Mouse (Mus musculus): ENCODE data around the gene Myo16. TPM values are rescaled to one million over a fixed set of nuclear protein-coding genes. Genes with fewer than 3 reads are reported as not detected.

Gene Myo16
- polyA plus RNA-seq, 1 experiment from 2014 or later = 0.17 TPM

DNA sequence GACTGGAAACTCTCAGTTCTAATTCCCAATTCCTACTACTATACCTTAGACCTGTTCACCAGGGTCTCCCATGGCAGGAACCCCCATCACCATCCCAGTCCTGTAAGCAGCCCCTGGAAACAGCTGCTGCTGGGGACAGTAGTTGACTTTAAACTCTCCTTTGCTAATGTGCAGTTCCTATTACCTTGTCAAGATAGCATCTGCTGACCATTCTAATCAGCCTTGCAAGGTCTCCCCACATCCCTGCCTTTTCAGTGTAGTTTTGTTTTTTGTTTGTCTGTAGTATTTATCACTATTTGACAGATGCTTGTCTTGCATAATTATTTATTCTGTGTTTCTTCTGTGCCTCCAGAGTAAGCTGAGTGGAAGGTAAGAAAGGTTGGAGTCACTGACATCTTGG lies 487.6 kb downstream of the Myo16 start:
- no peak overlapping the region for H3K4me3 ChIP-seq (ENCODE audit: low read depth, low read length)
- H3K9me3 ChIP-seq (ENCODE audit: control insufficient read depth, low read length) = no peaks in the 10 kb centered on the region
- H3K4me1 ChIP-seq (ENCODE audit: control insufficient read depth, insufficient read depth, low read length) = no peaks in the 10 kb centered on the region
- no peaks in the 10 kb centered on the region for H3K36me3 ChIP-seq (ENCODE audit: control insufficient read depth, insufficient read depth, low read length)
- no peak for ATAC-seq (ENCODE audit: insufficient number of reproducible peaks, low FRiP score, low TSS enrichment, low read depth)
- H3K27ac ChIP-seq (replicated peaks; ENCODE audit: low read depth, low read length) = no peak overlapping the region
- no peaks in the 10 kb centered on the region for H3K27me3 ChIP-seq (ENCODE audit: control insufficient read depth, insufficient read depth, low read length)
- H3K4me2 ChIP-seq (ENCODE audit: low read depth, severe bottlenecking) = no peak overlapping the region
- no peak for DNase-seq (ENCODE audit: low spot score)
- no peak overlapping the region for H3K9ac ChIP-seq (ENCODE audit: low read length)

GRCm38 (mm10) chr8:10643244-10643643 lies 489.5 kb downstream of the Myo16 start:
- no peak overlapping the region for H3K9ac ChIP-seq (ENCODE audit: low read length)
- H3K36me3 ChIP-seq (ENCODE audit: control insufficient read depth, insufficient read depth, low read length) = no peaks in the 10 kb centered on the region
- ATAC-seq (ENCODE audit: insufficient number of reproducible peaks, low FRiP score, low TSS enrichment, low read depth) (no peak), DNase-seq (ENCODE audit: low spot score) (no peak)
- H3K4me1 ChIP-seq (ENCODE audit: control insufficient read depth, insufficient read depth, low read length) = no peaks in the 10 kb centered on the region
- H3K9me3 ChIP-seq (ENCODE audit: control insufficient read depth, low read length) = no peaks in the 10 kb centered on the region
- no peak overlapping the region for H3K4me3 ChIP-seq (ENCODE audit: low read depth, low read length)
- 89% methylated on average over 4 of the region's 4 CpGs for WGBS
- H3K27ac ChIP-seq (replicated peaks; ENCODE audit: low read depth, low read length) = no peak overlapping the region
- no peaks in the 10 kb centered on the region for H3K27me3 ChIP-seq (ENCODE audit: control insufficient read depth, insufficient read depth, low read length)
- no peak overlapping the region for H3K4me2 ChIP-seq (ENCODE audit: low read depth, severe bottlenecking)

DNA sequence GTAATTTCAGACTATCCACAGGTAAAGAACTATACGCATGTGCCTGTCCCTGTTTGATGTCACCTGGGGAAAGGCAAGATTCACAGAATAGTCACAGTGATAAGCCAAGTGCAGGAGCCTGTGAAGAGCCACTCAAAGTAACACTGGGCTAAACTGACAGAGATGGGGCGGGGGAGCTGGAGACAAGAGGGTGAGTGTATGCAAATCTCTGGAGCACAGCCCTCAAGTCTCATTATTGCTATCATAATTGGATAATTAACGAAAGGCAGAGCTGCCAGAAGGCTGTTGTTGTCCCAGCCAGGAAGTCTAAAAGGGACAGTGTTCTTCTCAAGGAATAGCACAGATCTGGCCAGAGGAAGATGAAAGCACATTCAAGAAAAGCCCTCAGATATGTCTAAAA lies 490.8 kb downstream of the Myo16 start:
- Histone ChIP-seq H3K27me3 (ENCODE audit: control insufficient read depth, insufficient read depth, low read length) (no peaks in the 10 kb centered on the region), H3K4me3 (ENCODE audit: low read depth, low read length) (no peak overlapping the region), H3K4me1 (ENCODE audit: control insufficient read depth, insufficient read depth, low read length) (no peaks in the 10 kb centered on the region), H3K36me3 (ENCODE audit: control insufficient read depth, insufficient read depth, low read length) (no peaks in the 10 kb centered on the region), H3K9me3 (ENCODE audit: control insufficient read depth, low read length) (no peaks in the 10 kb centered on the region), H3K27ac (replicated peaks; ENCODE audit: low read depth, low read length) (no peak overlapping the region), H3K4me2 (ENCODE audit: low read depth, severe bottlenecking) (no peak overlapping the region), H3K9ac (ENCODE audit: low read length) (no peak overlapping the region)
- DNase-seq (ENCODE audit: low spot score) (no peak), ATAC-seq (ENCODE audit: insufficient number of reproducible peaks, low FRiP score, low TSS enrichment, low read depth) (no peak)
- WGBS = 70% methylated on average over 3 of the region's 3 CpGs

DNA sequence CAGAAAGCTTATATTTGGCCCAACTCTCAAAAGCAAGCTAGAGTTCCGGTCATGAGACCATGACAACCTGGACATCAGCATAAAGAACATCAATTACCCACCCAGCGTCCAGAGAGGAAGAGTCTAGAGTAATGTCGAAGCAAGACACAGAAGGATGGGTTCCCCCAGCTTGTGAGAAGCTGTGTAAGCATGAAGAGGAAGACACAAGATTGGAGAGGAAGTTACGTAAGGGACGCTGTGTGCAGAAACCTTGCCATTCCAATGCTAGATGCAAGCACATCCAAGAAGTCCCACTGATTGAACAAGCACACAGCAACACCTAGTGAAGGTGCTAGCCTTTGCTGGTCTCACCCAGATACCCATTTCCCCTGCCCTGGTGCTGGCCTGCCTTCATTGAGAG lies 492.0 kb downstream of the Myo16 start:
- Histone ChIP-seq H3K4me3 (ENCODE audit: low read depth, low read length) (no peak overlapping the region), H3K4me1 (ENCODE audit: control insufficient read depth, insufficient read depth, low read length) (no peaks in the 10 kb centered on the region), H3K27me3 (ENCODE audit: control insufficient read depth, insufficient read depth, low read length) (no peaks in the 10 kb centered on the region), H3K9me3 (ENCODE audit: control insufficient read depth, low read length) (no peaks in the 10 kb centered on the region), H3K4me2 (ENCODE audit: low read depth, severe bottlenecking) (no peak overlapping the region), H3K36me3 (ENCODE audit: control insufficient read depth, insufficient read depth, low read length) (no peaks in the 10 kb centered on the region), H3K27ac (replicated peaks; ENCODE audit: low read depth, low read length) (no peak overlapping the region), H3K9ac (ENCODE audit: low read length) (no peak overlapping the region)
- no peak for DNase-seq (ENCODE audit: low spot score)
- ATAC-seq (ENCODE audit: insufficient number of reproducible peaks, low FRiP score, low TSS enrichment, low read depth) = no peak
- WGBS = 93% methylated on average over 5 of the region's 5 CpGs

- Histone ChIP-seq H3K27ac (replicated peaks; ENCODE audit: low read depth, low read length) (no peak overlapping the region), H3K4me1 (ENCODE audit: control insufficient read depth, insufficient read depth, low read length) (no peaks in the 10 kb centered on the region), H3K4me2 (ENCODE audit: low read depth, severe bottlenecking) (no peak overlapping the region), H3K9ac (ENCODE audit: low read length) (no peak overlapping the region), H3K27me3 (ENCODE audit: control insufficient read depth, insufficient read depth, low read length) (no peaks in the 10 kb centered on the region), H3K4me3 (ENCODE audit: low read depth, low read length) (no peak overlapping the region), H3K9me3 (ENCODE audit: control insufficient read depth, low read length) (no peaks in the 10 kb centered on the region), H3K36me3 (ENCODE audit: control insufficient read depth, insufficient read depth, low read length) (no peaks in the 10 kb centered on the region)
- WGBS = 79% methylated on average over 10 of the region's 10 CpGs
- DNase-seq (ENCODE audit: low spot score) = no peak
- ATAC-seq (ENCODE audit: insufficient number of reproducible peaks, low FRiP score, low TSS enrichment, low read depth) = no peak
These were observed 492.8 kb downstream of the Myo16 start for GRCm38 (mm10) chr8:10646485-10646884.

GRCm38 (mm10) chr8:10651546-10652315 lies 498.0 kb downstream of the Myo16 start:
- H3K9me3 ChIP-seq (ENCODE audit: control insufficient read depth, low read length) = no peaks in the 10 kb centered on the region
- H3K4me2 ChIP-seq (ENCODE audit: low read depth, severe bottlenecking) = no peak overlapping the region
- H3K9ac ChIP-seq (ENCODE audit: low read length) = no peak overlapping the region
- H3K27ac ChIP-seq (replicated peaks; ENCODE audit: low read depth, low read length) = no peak overlapping the region
- whole genome bisulfite sequencing = 80% methylated on average over 12 of the region's 12 CpGs
- H3K36me3 ChIP-seq (ENCODE audit: control insufficient read depth, insufficient read depth, low read length) = no peaks in the 10 kb centered on the region
- H3K4me1 ChIP-seq (ENCODE audit: control insufficient read depth, insufficient read depth, low read length) = no peaks in the 10 kb centered on the region
- DNase-seq (ENCODE audit: low spot score) = no peak
- no peak for ATAC-seq (ENCODE audit: insufficient number of reproducible peaks, low FRiP score, low TSS enrichment, low read depth)
- H3K27me3 ChIP-seq (ENCODE audit: control insufficient read depth, insufficient read depth, low read length) = no peaks in the 10 kb centered on the region
- no peak overlapping the region for H3K4me3 ChIP-seq (ENCODE audit: low read depth, low read length)

DNA sequence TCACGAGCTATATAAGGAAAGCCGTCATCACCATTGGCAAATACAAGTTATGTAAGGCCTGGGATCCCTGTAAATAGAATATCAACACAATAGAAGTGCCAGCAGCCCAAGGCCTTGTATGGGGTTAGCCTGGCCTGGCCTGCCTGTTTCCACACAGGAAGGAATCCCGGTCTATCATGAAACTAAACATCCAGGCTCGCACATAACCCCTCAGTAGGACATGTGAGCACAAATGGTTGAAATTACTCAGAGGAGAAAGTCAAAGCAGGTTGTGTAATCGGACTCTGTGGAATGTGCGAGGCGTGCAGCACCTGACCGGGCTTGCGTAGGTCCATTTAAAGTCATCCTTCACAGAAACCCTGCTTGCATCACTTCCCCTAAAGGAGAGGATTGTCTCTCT lies 499.6 kb downstream of the Myo16 start:
- Histone ChIP-seq H3K9ac (ENCODE audit: low read length) (no peak overlapping the region), H3K27ac (replicated peaks; ENCODE audit: low read depth, low read length) (no peak overlapping the region), H3K4me3 (ENCODE audit: low read depth, low read length) (no peak overlapping the region), H3K9me3 (ENCODE audit: control insufficient read depth, low read length) (no peaks in the 10 kb centered on the region), H3K27me3 (ENCODE audit: control insufficient read depth, insufficient read depth, low read length) (no peaks in the 10 kb centered on the region), H3K4me1 (ENCODE audit: control insufficient read depth, insufficient read depth, low read length) (no peaks in the 10 kb centered on the region), H3K36me3 (ENCODE audit: control insufficient read depth, insufficient read depth, low read length) (no peaks in the 10 kb centered on the region), H3K4me2 (ENCODE audit: low read depth, severe bottlenecking) (no peak overlapping the region)
- no peak for ATAC-seq (ENCODE audit: insufficient number of reproducible peaks, low FRiP score, low TSS enrichment, low read depth)
- WGBS = 76% methylated on average over 9 of the region's 9 CpGs
- no peak for DNase-seq (ENCODE audit: low spot score)

DNA sequence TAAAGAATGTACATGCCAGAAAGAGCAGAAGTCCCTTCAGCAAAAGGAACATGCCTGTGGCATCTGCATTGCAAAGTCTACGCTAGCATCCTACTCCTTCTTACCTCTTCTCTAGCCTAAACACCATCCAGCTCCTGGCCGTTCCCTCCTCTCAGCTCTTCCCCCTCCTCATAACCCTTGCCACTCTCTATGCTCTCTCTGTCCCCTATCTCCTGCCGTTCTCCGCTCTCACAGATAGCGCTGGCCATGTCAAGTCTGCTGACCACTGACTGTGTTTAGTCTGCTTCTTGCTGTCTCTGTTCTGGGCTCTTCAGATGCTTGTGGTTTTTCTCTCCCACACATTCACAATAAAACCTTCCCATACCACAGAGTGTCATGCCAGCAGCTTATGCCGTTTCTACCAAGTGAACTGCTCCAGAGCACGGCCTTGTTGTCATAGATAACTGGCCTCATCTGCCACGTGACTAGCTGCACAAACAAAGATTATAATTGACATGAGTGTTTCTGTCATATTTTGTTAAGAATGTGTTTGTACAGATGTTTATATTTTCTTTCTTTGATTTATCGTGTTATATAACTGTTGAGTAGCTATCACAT lies 501.3 kb downstream of the Myo16 start:
- Histone ChIP-seq H3K27ac (replicated peaks; ENCODE audit: low read depth, low read length) (no peak overlapping the region), H3K27me3 (ENCODE audit: control insufficient read depth, insufficient read depth, low read length) (no peaks in the 10 kb centered on the region), H3K4me2 (ENCODE audit: low read depth, severe bottlenecking) (no peak overlapping the region), H3K4me1 (ENCODE audit: control insufficient read depth, insufficient read depth, low read length) (no peaks in the 10 kb centered on the region), H3K9ac (ENCODE audit: low read length) (no peak overlapping the region), H3K9me3 (ENCODE audit: control insufficient read depth, low read length) (no peaks in the 10 kb centered on the region), H3K4me3 (ENCODE audit: low read depth, low read length) (no peak overlapping the region), H3K36me3 (ENCODE audit: control insufficient read depth, insufficient read depth, low read length) (no peaks in the 10 kb centered on the region)
- ATAC-seq (ENCODE audit: insufficient number of reproducible peaks, low FRiP score, low TSS enrichment, low read depth) (no peak), DNase-seq (ENCODE audit: low spot score) (no peak)
- 88% methylated on average over 9 of the region's 9 CpGs for WGBS

Measured in limb, embryonic 11.5 days (tissue).